Mouse (Mus musculus) limb, embryonic 13.5 days (tissue): Measurements from ENCODE around the gene D10Wsu102e. TPM values are rescaled to one million over a fixed set of nuclear protein-coding genes. Genes with fewer than 3 reads are reported as not detected.
"Not testable (repeated sequence)": the region's sequence is repeated elsewhere in the genome, so short reads cannot be mapped to it uniquely, and the experiment has no call there.

ENCODE experiments used
- ATAC-seq: fragments of 200-750 bp; cut with Nextera tagmentation; 2 replicates; pipeline ENCODE4 v1.8.0; 2017; ENCODE audit warnings: low read depth, moderate number of reproducible peaks, moderate TSS enrichment; ENCODE audit not compliant: low FRiP score
- H3K27ac ChIP-seq: fragments of 300-500 bp; sonication (generic); 2 replicates; pipeline ENCODE4 v1.5.1; 2015; ENCODE audit warnings: inconsistent platforms, mild to moderate bottlenecking, moderate library complexity
- H3K27me3 ChIP-seq: fragments of 300-500 bp; sonication (generic); 2 replicates; pipeline ENCODE4 v1.6.1; 2015; ENCODE audit warnings: mild to moderate bottlenecking, inconsistent platforms
- H3K36me3 ChIP-seq: fragments of 300-500 bp; sonication (generic); 2 replicates; pipeline ENCODE4 v1.6.1; 2015; ENCODE audit warnings: inconsistent platforms, mild to moderate bottlenecking, moderate library complexity
- H3K4me1 ChIP-seq: fragments of 300-500 bp; sonication (generic); 2 replicates; pipeline ENCODE4 v1.6.1; 2015; ENCODE audit warnings: inconsistent platforms
- H3K4me2 ChIP-seq: fragments of 300-500 bp; sonication (generic); replicated peaks from 2 replicates; pipeline ENCODE4 v1.6.1; 2015; ENCODE audit warnings: inconsistent platforms, mild to moderate bottlenecking, moderate library complexity
- H3K4me3 ChIP-seq: fragments of 300-500 bp; sonication (generic); 2 replicates; pipeline ENCODE4 v1.5.1; 2015; ENCODE audit warnings: moderate library complexity, mild to moderate bottlenecking, inconsistent platforms
- H3K9ac ChIP-seq: fragments of 300-500 bp; sonication (generic); 2 replicates; pipeline ENCODE4 v1.6.1; 2015; ENCODE audit warnings: mild to moderate bottlenecking, inconsistent platforms
- H3K9me3 ChIP-seq: fragments of 300-500 bp; sonication (generic); 2 replicates; pipeline ENCODE4 v1.6.1; 2016; ENCODE audit warnings: inconsistent platforms
- WGBS: fragments of 180-500 bp; shearing (Covaris S2); methylation state at CpG from one replicate; pipeline ENCODE4 v1.1.7; 2015; 5-methylcytosine and 5-hydroxymethylcytosine counted together
- polyA plus RNA-seq: library from polyadenylated mRNA; unstranded; fragments of >200 nt; fragmentation: Nextera tagmentation; extraction: Ambion mirVana; gene quantifications from 2 replicates; pipeline ENCODE4 v1.2.1, GENCODE M21; 2015

D10Wsu102e gene
- polyA plus RNA-seq, 1 experiment from 2014 or later, result 0.76 TPM

DNA sequence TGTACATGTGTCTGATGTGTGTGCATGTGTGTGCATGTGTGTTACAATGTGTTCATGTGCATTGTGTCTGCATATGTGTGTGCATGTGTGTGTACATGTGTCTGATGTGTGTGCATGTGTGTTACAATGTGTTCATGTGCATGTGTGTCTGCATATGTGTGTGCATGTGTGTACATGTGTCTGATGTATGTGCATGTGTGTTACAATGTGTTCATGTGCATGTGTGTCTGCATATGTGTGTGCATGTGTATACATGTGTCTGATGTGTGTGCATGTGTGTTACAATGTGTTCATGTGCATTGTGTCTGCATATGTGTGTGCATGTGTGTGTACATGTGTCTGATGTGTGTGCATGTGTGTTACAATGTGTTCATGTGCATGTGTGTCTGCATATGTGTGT lies 164.2 kb downstream of the D10Wsu102e start:
- not testable (repeated sequence) for H3K27ac ChIP-seq, ATAC-seq

DNA sequence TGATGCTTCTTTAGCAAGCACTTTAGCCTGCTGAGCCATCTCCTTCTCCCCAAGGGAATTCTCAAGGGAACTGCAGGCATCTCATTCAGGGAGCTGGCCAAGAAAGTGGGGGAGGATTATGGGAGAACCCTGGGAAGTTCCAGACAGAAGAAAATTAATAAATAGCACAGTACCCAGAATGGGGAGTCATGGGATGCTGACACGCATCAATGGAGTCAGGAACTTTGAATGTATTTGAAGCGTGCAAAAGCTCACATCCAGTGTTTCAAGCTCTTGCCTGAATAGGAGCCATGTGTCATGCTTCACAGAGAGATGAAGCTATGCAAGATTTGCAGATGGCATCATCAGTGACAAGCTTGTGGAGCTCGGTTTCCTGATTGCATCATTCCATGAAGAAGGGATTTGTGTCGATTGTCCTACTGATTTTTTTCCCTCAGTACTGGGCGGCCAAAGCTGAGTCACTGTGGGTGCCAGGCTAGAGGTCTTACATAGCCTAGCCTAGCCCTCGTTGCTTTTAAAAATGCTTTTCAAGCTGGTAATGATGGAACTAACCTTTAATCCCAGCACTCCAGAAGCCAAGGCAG lies 170.5 kb downstream of the D10Wsu102e start:
- Histone ChIP-seq H3K27ac (no peak overlapping the region), H3K4me1 (peaks cover 10% of the 10 kb centered on the region; the same call in 1 of the 2 replicates), H3K4me3 (no peak overlapping the region), H3K9me3 (no peaks in the 10 kb centered on the region), H3K9ac (no peak overlapping the region), H3K4me2 (no peak overlapping the region), H3K27me3 (peaks cover 17% of the 10 kb centered on the region), H3K36me3 (no peaks in the 10 kb centered on the region)
- WGBS, result 88% methylated on average over 6 of the region's 6 CpGs
- ATAC-seq, result no peak

More for the DNA sequence above, 164.2 kb downstream of the D10Wsu102e start:
- H3K9ac ChIP-seq, H3K9me3 ChIP-seq, H3K36me3 ChIP-seq, H3K4me3 ChIP-seq, H3K27me3 ChIP-seq, H3K4me1 ChIP-seq, H3K4me2 ChIP-seq: not testable (repeated sequence)

DNA sequence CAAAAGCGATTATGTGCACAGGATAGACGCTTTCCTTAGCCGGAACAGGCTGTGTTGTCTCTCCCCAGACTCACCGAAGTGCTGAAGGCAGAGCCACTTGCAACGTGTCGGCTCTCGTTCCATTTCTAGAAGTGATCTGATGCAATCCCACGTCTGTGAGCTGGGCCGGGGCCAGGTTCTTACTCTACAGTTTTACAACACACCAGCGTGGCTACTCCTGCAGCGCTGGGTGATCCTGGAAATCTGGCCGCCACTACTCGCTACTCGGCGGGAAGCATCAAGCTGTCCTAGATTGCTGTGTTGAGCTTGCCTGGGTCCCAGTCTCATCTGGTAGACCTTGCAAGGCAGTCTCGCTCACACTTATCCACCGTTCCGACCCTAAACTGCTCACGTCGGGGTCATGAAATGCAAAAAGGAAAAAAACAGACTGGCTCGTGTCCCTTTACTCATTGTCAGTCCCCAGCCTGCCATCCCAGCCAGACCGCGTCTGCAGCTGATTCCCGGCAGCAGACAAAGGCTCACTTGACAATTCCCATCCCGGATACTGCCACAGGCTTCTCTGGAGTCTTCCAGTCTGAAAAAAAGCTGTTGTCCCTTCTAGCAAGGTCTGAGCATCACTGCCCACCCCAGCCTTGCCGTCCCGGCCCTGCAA lies 173.4 kb downstream of the D10Wsu102e start:
- Histone ChIP-seq H3K27ac (no peak overlapping the region), H3K4me2 (peak overlapping the region; percentile 95), H3K27me3 (peaks cover 25% of the 10 kb centered on the region), H3K9ac (peak overlapping the region; percentile 67), H3K9me3 (no peaks in the 10 kb centered on the region), H3K36me3 (no peaks in the 10 kb centered on the region), H3K4me1 (peaks cover 10% of the 10 kb centered on the region; the same call in 1 of the 2 replicates), H3K4me3 (peak overlapping the region; percentile 52)
- ATAC-seq, result peak; percentile 49; the same call in 1 of the 2 replicates
- WGBS, result 5% methylated on average over 27 of the region's 27 CpGs

DNA sequence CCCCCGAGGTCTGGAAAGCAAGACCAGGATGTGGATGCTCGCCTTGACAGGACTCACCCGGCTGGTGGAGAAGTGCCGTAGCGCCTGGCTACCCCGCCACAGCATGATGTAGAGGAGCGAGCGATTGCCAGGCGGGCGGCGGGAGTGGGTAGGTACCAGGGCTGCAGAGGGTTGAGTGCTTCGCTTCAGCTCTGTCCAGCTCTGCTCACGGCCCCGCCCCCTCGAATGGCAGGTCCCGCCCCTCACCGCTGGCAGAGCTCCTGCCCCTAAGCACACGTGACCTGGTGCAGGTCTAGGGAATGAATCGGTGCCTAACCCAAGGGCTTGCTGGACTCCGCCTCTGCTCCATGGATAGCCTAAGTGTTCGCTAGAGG lies 173.9 kb downstream of the D10Wsu102e start, which contains the start of gene Aldh1l2:
Aldh1l2 (minus strand) TSS at position 231 of the 374 bp plus-strand sequence.
- Histone ChIP-seq H3K36me3 (no peaks in the 10 kb centered on the region), H3K9ac (peak within 1 kb of the TSS; percentile 67), H3K4me2 (peak within 1 kb of the TSS; percentile 95), H3K4me1 (peaks cover 10% of the 10 kb centered on the region; the same call in 1 of the 2 replicates), H3K27ac (no peak within 1 kb of the TSS), H3K4me3 (peak within 1 kb of the TSS; percentile 52), H3K9me3 (no peaks in the 10 kb centered on the region), H3K27me3 (peaks cover 25% of the 10 kb centered on the region)
- under 1% methylated on average over 21 of the region's 21 CpGs for WGBS
- ATAC-seq, result peak; percentile 89

DNA sequence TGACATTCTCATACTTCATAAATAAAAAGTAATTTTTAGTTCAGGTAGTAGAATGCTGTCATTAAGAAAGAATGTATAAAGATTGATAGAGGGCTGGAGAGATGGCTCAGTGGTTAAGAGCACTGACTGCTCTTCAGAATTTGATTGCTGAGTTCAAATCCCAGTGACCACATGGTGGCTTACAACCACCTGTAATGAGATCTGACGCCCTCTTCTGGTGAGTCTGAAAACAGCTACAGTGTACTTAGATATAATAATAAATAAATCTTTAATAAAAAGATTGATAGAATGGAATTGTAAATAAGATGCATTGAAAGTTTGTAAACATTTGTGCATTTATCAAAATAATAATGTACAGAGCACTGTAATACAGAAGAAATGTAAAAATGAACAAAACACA lies 176.4 kb downstream of the D10Wsu102e start:
- H3K4me1 ChIP-seq, result peaks cover 10% of the 10 kb centered on the region; the same call in 1 of the 2 replicates
- no peak for ATAC-seq
- no peak overlapping the region for H3K4me2 ChIP-seq
- H3K9ac ChIP-seq, result no peak overlapping the region
- no peaks in the 10 kb centered on the region for H3K9me3 ChIP-seq
- H3K4me3 ChIP-seq, result no peak overlapping the region
- no peaks in the 10 kb centered on the region for H3K36me3 ChIP-seq
- H3K27ac ChIP-seq, result no peak overlapping the region
- 10% methylated on average over 1 of the region's 1 CpGs for WGBS
- H3K27me3 ChIP-seq, result peaks cover 25% of the 10 kb centered on the region

Other genes with a start within 250 kb of the D10Wsu102e start
- gene Slc41a2, start 22.3 kb upstream of the D10Wsu102e start, polyA plus RNA-seq, result 1.2 and 1.5 TPM in 2 replicates
- 2.9 and 3.2 TPM in 2 replicates for gene Aldh1l2, start 173.9 kb downstream of the D10Wsu102e start, polyA plus RNA-seq
- gene Washc4, start 183.5 kb downstream of the D10Wsu102e start, polyA plus RNA-seq, result 37.2 and 43.4 TPM in 2 replicates